In genomic region chr11:24804623-24805023, GRCm38 (mm10) we compare ENCODE assay signal across 10 mouse cellular contexts.
DNase-seq lines count a peak whose midpoint lies in the region; ATAC-seq and TF ChIP-seq lines count a peak whose summit lies in the region.
"Had no signal": no experiment of that assay in that cellular context is flagged by ENCODE, and none has a peak within 500 bp of the region (broad histone marks: within the 10 kb centered on the region; RNA-seq: fewer than 3 reads in every experiment).

No protein-coding gene starts in this region.

- H3K9me3 ChIP-seq in hindbrain, embryonic 12.5 days (replicated peaks): no peaks in the 10 kb centered on the region
- H3K9me3 ChIP-seq in hindbrain, embryonic 10.5 days: no peaks in the 10 kb centered on the region
- no peaks in the 10 kb centered on the region for H3K9me3 ChIP-seq in stomach, postnatal 0 days (ENCODE audit: control insufficient read depth, low read length)

- no peak for DNase-seq in hindbrain, embryonic 10.5 days (ENCODE audit: low spot score)
- DNase-seq in right cerebral cortex, postnatal 10 days (ENCODE audit: low spot score in 2 of 2): peak; percentile 24 to 30
- no peak for DNase-seq in right cerebral cortex, adult 2 months (ENCODE audit: low spot score in 2 of 2)
- DNase-seq in forelimb bud, embryonic 11.5 days (ENCODE audit: low read depth, low spot score): peak; percentile 52
- DNase-seq in stomach, postnatal 0 days (ENCODE audit: low spot score): peak; percentile 14
- no peak for DNase-seq in thymus, postnatal 14 days
- DNase-seq in urinary bladder, postnatal 10 days (ENCODE audit: low spot score): no peak
- DNase-seq: B cell, adult 2 months had no signal

- no peak overlapping the region for H3K4me2 ChIP-seq in hindbrain, embryonic 12.5 days (replicated peaks)
- H3K4me2 ChIP-seq in stomach, postnatal 0 days (replicated peaks; ENCODE audit: low read depth): no peak overlapping the region

- H3K27ac ChIP-seq in hindbrain, embryonic 12.5 days: no peak overlapping the region
- no peak overlapping the region for H3K27ac ChIP-seq in hindbrain, embryonic 10.5 days
- no peak overlapping the region for H3K27ac ChIP-seq in stomach, postnatal 0 days (replicated peaks)

- no peaks in the 10 kb centered on the region for H3K36me3 ChIP-seq in hindbrain, embryonic 12.5 days
- no peaks in the 10 kb centered on the region for H3K36me3 ChIP-seq in hindbrain, embryonic 10.5 days
- no peaks in the 10 kb centered on the region for H3K36me3 ChIP-seq in stomach, postnatal 0 days (ENCODE audit: control insufficient read depth, insufficient read depth, low read length)

- ATAC-seq in hindbrain, embryonic 12.5 days (ENCODE audit: low FRiP score): peak; percentile 63
- ATAC-seq in stomach, postnatal 0 days (ENCODE audit: low FRiP score, low TSS enrichment): no peak
- ATAC-seq: lung, postnatal 0 days had no signal

- 61% methylated on average over 8 of the region's 8 CpGs for WGBS in hindbrain, embryonic 12.5 days
- 78% methylated on average over 8 of the region's 8 CpGs for WGBS in hindbrain, embryonic 10.5 days
- WGBS in stomach, postnatal 0 days: 72% methylated on average over 8 of the region's 8 CpGs

- H3K9ac ChIP-seq in hindbrain, embryonic 12.5 days: no peak overlapping the region
- no peak overlapping the region for H3K9ac ChIP-seq in stomach, postnatal 0 days (ENCODE audit: low read length)

- TF ChIP-seq CTCF in stomach, postnatal 0 days (IDR thresholded peaks at IDR 0.05; ENCODE audit: low read depth): no peak

- no peaks in the 10 kb centered on the region for H3K4me1 ChIP-seq in hindbrain, embryonic 12.5 days
- H3K4me1 ChIP-seq in hindbrain, embryonic 10.5 days (replicated peaks): no peaks in the 10 kb centered on the region
- no peaks in the 10 kb centered on the region for H3K4me1 ChIP-seq in stomach, postnatal 0 days (replicated peaks; ENCODE audit: control insufficient read depth, insufficient read depth)

- H3K4me3 ChIP-seq in hindbrain, embryonic 12.5 days: no peak overlapping the region
- H3K4me3 ChIP-seq in hindbrain, embryonic 10.5 days: no peak overlapping the region
- no peak overlapping the region for H3K4me3 ChIP-seq in stomach, postnatal 0 days (ENCODE audit: low read depth, low read length)

- no peaks in the 10 kb centered on the region for H3K27me3 ChIP-seq in hindbrain, embryonic 12.5 days
- H3K27me3 ChIP-seq in hindbrain, embryonic 10.5 days (ENCODE audit: insufficient read depth, poor library complexity, severe bottlenecking): no peaks in the 10 kb centered on the region
- no peaks in the 10 kb centered on the region for H3K27me3 ChIP-seq in stomach, postnatal 0 days (ENCODE audit: control insufficient read depth, insufficient read depth, low read length)

- TF ChIP-seq EP300 in stomach, postnatal 0 days (optimal IDR thresholded peaks at IDR 0.05): no peak

Comparison
In these comparisons a context has a peak if more than half of its experiments do, and no peak if none do; other contexts are left out.
1. DNase-seq: peak in right cerebral cortex, postnatal 10 days (2 of 2), forelimb bud, embryonic 11.5 days (single experiment) and stomach, postnatal 0 days (single experiment); none in hindbrain, embryonic 10.5 days (single experiment), right cerebral cortex, adult 2 months (0 of 2), thymus, postnatal 14 days (single experiment) and urinary bladder, postnatal 10 days (single experiment).